Mouse (Mus musculus) cerebellum, adult 11 months (tissue): ENCODE measurements around the gene Scoc.

Source experiments
- DNase-seq: peaks from one replicate; pipeline ENCODE4 v3.0.0; 2022

Scoc gene

GRCm38 (mm10) chr8:83397726-83398125 is 60.5 kb downstream of the Scoc start:
- no peak for DNase-seq

- no peak for DNase-seq
Measured at GRCm38 (mm10) chr8:83396680-83397079, 61.5 kb downstream of the Scoc start.

- DNase-seq: no peak
Measured at GRCm38 (mm10) chr8:83394325-83394724, 63.9 kb downstream of the Scoc start.

GRCm38 (mm10) chr8:83392521-83392920 is 65.7 kb downstream of the Scoc start:
- no peak for DNase-seq

- no peak for DNase-seq
Measured at GRCm38 (mm10) chr8:83390006-83390701, 68.0 kb downstream of the Scoc start.

- peak; percentile 80 for DNase-seq
Measured at GRCm38 (mm10) chr8:83389316-83390005, 68.7 kb downstream of the Scoc start, which contains the start of gene Clgn. Gene Clgn (plus strand): TSS chr8:83389867.

- no peak for DNase-seq
Measured at GRCm38 (mm10) chr8:83382850-83383249, 75.3 kb downstream of the Scoc start.

- no peak for DNase-seq
Measured at GRCm38 (mm10) chr8:83381016-83381415, 77.2 kb downstream of the Scoc start.

- DNase-seq: no peak
Measured at GRCm38 (mm10) chr8:83380141-83380540, 78.0 kb downstream of the Scoc start.
